Mouse (Mus musculus): ENCODE data around the gene Tmem140.

Tmem140 gene

GRCm38 (mm10) chr6:34875966-34876834 lies 13.3 kb downstream of the Tmem140 start:
- peak; percentile 55 to 60 for DNase-seq (ENCODE audit: low spot score in 2 of 2)

GRCm38 (mm10) chr6:34876835-34877156 lies 13.8 kb downstream of the Tmem140 start:
- DNase-seq (ENCODE audit: low spot score in 2 of 2) = peak; percentile 29 to 42

- peak; percentile 82 to 93 for DNase-seq (ENCODE audit: low spot score in 2 of 2)
These were observed 14.8 kb downstream of the Tmem140 start, which contains the start of gene Cyren for GRCm38 (mm10) chr6:34877509-34878321. TSS of gene Cyren (minus strand) at chr6:34878060.

GRCm38 (mm10) chr6:34879101-34879740 lies 16.3 kb downstream of the Tmem140 start:
- no peak for DNase-seq (ENCODE audit: low spot score in 2 of 2)

- DNase-seq (ENCODE audit: low spot score in 2 of 2) = peak in 1 of 2 experiments; percentile 66
These were observed 17.0 kb downstream of the Tmem140 start for GRCm38 (mm10) chr6:34879911-34880475.

GRCm38 (mm10) chr6:34884724-34885123 lies 21.8 kb downstream of the Tmem140 start:
- DNase-seq (ENCODE audit: low spot score in 2 of 2) = no peak

GRCm38 (mm10) chr6:34887131-34887850 lies 24.3 kb downstream of the Tmem140 start:
- DNase-seq (ENCODE audit: low spot score in 2 of 2) = no peak

GRCm38 (mm10) chr6:34889185-34889584 lies 26.2 kb downstream of the Tmem140 start:
- DNase-seq (ENCODE audit: low spot score in 2 of 2) = no peak

- no peak for DNase-seq (ENCODE audit: low spot score in 2 of 2)
These were observed 32.6 kb downstream of the Tmem140 start for GRCm38 (mm10) chr6:34895569-34895968.

- no peak for DNase-seq (ENCODE audit: low spot score in 2 of 2)
These were observed 33.3 kb downstream of the Tmem140 start for GRCm38 (mm10) chr6:34896168-34896780.

- no peak for DNase-seq (ENCODE audit: low spot score in 2 of 2)
These were observed 36.2 kb downstream of the Tmem140 start for GRCm38 (mm10) chr6:34899127-34899526.

- no peak for DNase-seq (ENCODE audit: low spot score in 2 of 2)
These were observed 38.0 kb downstream of the Tmem140 start for GRCm38 (mm10) chr6:34900990-34901389.

- peak; percentile 25 to 57 for DNase-seq (ENCODE audit: low spot score in 2 of 2)
These were observed 39.0 kb downstream of the Tmem140 start for GRCm38 (mm10) chr6:34901911-34902444.

- DNase-seq (ENCODE audit: low spot score in 2 of 2) = no peak
These were observed 39.6 kb downstream of the Tmem140 start for GRCm38 (mm10) chr6:34902578-34902977.

- DNase-seq (ENCODE audit: low spot score in 2 of 2) = peak in 1 of 2 experiments; percentile 43
These were observed 40.5 kb downstream of the Tmem140 start for GRCm38 (mm10) chr6:34903441-34903840.

- no peak for DNase-seq (ENCODE audit: low spot score in 2 of 2)
These were observed 40.9 kb downstream of the Tmem140 start for GRCm38 (mm10) chr6:34903851-34904250.

- DNase-seq (ENCODE audit: low spot score in 2 of 2) = no peak
These were observed 41.4 kb downstream of the Tmem140 start for GRCm38 (mm10) chr6:34904361-34904760.

GRCm38 (mm10) chr6:34906125-34906524 lies 43.2 kb downstream of the Tmem140 start:
- no peak for DNase-seq (ENCODE audit: low spot score in 2 of 2)

GRCm38 (mm10) chr6:34906661-34907060 lies 43.7 kb downstream of the Tmem140 start:
- no peak for DNase-seq (ENCODE audit: low spot score in 2 of 2)

- DNase-seq (ENCODE audit: low spot score in 2 of 2) = peak; percentile 34 to 73
These were observed 44.2 kb downstream of the Tmem140 start for GRCm38 (mm10) chr6:34907121-34907614.
